Mouse (Mus musculus): ENCODE data around the gene Zfp74.

Zfp74 gene

GRCm38 (mm10) chr7:29943720-29944119 lies 10.2 kb downstream of the Zfp74 start:
- DNase-seq (ENCODE audit: low spot score) = no peak

- DNase-seq (ENCODE audit: low spot score) = no peak
Measured at GRCm38 (mm10) chr7:29942740-29943139, 11.1 kb downstream of the Zfp74 start.

GRCm38 (mm10) chr7:29941027-29941426 lies 12.9 kb downstream of the Zfp74 start:
- DNase-seq (ENCODE audit: low spot score) = no peak

GRCm38 (mm10) chr7:29938856-29939255 lies 15.0 kb downstream of the Zfp74 start:
- no peak for DNase-seq (ENCODE audit: low spot score)

GRCm38 (mm10) chr7:29922780-29923179 lies 31.1 kb downstream of the Zfp74 start:
- no peak for DNase-seq (ENCODE audit: low spot score)

GRCm38 (mm10) chr7:29921439-29922093 lies 32.3 kb downstream of the Zfp74 start:
- no peak for DNase-seq (ENCODE audit: low spot score)

DNA sequence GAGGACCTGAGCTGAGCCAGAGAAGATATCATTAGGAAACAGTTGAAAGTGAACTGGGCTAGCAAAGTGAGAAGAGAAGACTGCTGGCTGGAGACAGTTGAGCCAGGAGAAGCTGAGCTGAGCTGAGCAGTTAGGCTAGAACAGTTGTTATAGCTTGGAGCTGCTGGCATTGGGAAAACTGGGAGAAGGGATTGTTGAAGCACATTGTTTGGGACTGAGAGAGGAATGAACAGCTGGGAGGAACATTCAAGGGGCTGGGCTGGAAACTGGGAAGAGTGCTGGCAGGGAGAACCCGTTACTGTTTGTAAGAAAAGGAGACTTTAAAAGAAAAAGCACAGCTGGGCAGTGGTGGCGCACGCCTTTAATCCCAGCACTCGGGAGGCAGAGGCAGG lies 35.8 kb downstream of the Zfp74 start:
- no peak for DNase-seq (ENCODE audit: low spot score)

- no peak for DNase-seq (ENCODE audit: low spot score)
Measured at GRCm38 (mm10) chr7:29917371-29918061, 36.4 kb downstream of the Zfp74 start.

DNA sequence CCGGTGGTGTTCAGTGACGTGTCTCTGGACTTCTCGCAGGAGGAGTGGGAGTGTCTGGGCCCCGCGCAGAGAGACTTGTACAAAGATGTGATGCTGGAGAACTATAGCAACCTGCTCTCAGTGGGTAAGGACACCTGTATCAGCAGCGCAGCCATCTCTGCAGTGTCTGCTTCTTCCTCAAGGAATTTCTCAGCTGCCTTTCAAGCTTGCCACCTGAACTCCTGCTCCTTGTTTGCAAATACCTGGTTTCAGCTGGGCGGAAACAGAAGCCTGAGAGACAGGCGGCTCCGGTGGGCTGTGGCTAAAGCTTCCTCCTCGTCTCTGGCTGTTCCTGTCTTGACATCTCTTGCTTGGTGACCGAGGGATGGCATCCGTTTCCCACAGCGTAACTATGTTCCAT lies 41.7 kb downstream of the Zfp74 start:
- DNase-seq (ENCODE audit: low spot score) = no peak

DNA sequence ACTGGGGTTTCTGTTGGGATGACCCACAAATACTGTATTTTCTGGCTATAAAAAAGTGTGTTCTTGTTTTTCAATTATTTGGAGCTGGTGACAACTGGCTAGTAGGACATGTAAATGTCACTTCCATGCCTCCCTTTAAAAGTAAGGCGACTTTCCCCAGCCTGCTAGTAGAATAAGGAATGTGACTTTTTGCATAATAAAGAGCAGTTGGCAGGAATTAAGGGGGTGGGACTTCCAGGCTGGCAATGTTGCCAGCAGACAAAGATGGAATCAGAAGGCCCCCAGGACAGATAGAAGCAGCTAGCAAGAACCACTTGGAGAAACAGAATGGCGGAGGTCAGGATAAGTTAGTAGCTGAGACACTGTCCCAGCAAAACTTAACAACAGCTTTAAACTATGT lies 43.6 kb downstream of the Zfp74 start:
- DNase-seq (ENCODE audit: low spot score) = no peak

GRCm38 (mm10) chr7:29908130-29908950 lies 45.5 kb downstream of the Zfp74 start, which contains the start of gene Zfp383:
Gene Zfp383, plus strand, starts transcription at chr7:29908223.
- DNase-seq (ENCODE audit: low spot score) = peak; percentile 94

- DNase-seq (ENCODE audit: low spot score) = no peak
Measured at GRCm38 (mm10) chr7:29907206-29907605, 46.7 kb downstream of the Zfp74 start.

DNA sequence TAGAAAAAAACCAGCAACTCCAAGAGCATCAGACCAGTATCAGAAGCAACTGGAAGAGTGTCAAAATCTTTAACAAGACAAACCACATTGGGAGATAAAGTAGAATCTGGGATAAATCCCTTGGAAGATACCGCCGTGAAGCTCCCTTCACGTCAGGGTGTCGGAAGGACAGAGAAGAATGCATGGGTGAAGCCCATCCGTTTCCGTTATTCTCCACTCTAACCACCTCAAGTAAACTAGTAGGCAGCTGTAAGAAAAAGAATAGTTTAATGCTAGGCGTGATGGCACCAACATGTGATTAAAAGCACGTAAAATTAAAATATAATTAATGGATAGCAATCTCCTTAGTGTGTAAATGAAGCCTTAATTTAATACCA lies 47.2 kb downstream of the Zfp74 start:
- peak; percentile 36 for DNase-seq (ENCODE audit: low spot score)

DNA sequence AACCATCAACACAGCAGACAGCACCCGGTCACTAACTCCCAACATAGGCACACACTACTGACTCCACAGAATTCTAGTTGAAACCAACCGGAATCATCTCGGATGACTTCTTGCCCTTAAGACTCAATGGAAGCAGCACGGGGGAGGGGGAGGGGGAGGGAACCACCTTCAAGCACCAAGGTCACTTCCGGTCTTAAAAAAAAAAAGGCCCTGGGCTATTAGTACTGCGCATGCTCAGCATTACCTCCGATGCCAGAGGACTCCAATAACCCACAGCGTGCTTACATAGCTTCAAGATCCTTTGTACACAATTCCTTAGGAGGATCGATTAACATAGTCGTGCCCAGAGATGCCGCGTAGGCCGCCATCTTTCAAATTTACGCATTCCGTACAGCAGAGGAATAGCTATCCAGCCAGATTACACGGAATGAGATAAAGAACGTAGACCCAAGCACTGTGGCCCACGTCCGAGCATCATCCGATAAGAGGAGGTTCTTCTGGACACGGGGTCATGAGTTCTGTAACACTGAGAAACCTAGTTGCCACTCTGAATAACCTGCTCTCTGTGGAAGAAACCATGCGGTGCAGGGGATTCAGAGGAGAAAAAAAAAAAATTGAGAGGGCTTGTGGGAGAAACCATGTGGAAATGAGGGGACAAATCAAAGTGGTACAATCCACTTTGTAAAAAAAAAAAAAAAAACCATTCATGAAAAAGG lies 47.8 kb downstream of the Zfp74 start, which contains the start of gene Zfp27:
Zfp27 (minus strand) TSS at position 607 of the 716 bp plus-strand sequence.
- peak; percentile 91 for DNase-seq (ENCODE audit: low spot score)

- DNase-seq (ENCODE audit: low spot score) = no peak
Measured at GRCm38 (mm10) chr7:29904101-29904500, 49.8 kb downstream of the Zfp74 start.

GRCm38 (mm10) chr7:29898351-29898750 lies 55.5 kb downstream of the Zfp74 start:
- DNase-seq (ENCODE audit: low spot score) = no peak

DNA sequence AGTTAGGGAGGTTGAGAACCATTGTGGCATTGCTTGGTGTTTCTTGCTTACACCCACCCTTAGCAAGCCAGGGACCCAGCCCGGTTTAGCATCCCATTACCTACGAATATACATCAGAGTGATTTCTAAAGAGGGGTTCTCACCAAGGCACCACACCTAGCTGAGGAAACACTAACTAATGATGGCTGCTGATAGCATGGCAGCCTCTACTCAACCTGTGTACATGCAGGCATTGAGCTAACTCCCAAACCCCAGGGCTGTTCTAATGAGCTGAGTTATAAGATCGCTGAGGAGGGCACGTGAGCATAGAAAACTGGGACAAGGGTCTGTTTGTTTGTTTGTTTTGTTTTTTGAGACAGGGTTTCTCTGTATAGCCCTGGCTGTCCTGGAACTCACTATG lies 61.1 kb downstream of the Zfp74 start:
- DNase-seq (ENCODE audit: low spot score) = no peak

DNA sequence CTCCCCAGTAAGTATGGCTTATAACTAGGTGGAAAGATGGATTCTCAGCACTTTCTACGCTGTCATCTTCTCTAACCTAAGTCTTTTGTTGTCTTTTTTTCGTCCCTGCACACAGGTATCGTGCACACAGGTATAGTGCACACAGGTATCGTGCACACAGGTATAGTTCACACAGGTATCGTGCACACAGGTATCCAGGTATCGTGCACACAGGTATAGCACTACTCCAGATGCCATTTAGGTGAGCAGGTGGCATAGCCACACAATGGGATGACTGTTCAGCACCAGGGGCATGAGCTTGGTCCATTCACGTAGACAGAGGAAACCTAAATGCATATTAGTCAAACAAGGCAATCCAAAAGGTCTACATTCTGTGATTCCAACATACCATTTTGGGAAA lies 63.4 kb downstream of the Zfp74 start:
- DNase-seq (ENCODE audit: low spot score) = no peak

DNA sequence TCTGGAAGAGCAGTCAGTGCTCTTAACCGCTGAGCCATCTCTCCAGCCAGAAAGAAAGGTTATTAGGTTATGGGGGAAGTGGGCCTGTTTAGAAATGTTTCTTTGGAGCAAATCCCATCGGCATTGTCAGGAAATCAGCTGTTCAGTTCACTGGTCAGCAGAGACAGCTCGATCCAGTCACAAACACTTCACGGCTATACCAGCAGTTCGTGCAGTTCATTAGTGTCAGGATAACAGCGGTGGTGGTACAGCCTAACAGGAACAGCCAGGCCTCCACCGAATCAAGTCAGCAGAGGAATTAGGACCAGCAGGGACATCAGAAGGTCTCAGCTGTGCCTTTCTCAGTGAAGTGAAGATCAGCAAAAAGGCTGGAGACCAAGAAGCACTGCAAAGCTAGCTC lies 73.0 kb downstream of the Zfp74 start:
- DNase-seq (ENCODE audit: low spot score) = no peak
